ENCODE assay signal across 19 mouse cellular contexts in genomic region chr13:104044332-104044731, GRCm38 (mm10).
"Had no signal": no experiment of that assay in that cellular context is flagged by ENCODE, and none has a peak within 500 bp of the region (broad histone marks: within the 10 kb centered on the region; RNA-seq: fewer than 3 reads in every experiment).

No protein-coding gene starts in this region.

- H3K27ac ChIP-seq: kidney, postnatal 0 days; layer of hippocampus, adult 2 months; liver, embryonic 13.5 days; midbrain, embryonic 12.5 days; midbrain, embryonic 15.5 days; neural tube, embryonic 12.5 days; neural tube, embryonic 15.5 days; stomach, embryonic 15.5 days had no signal

- H3K27me3 ChIP-seq: liver, embryonic 13.5 days; midbrain, embryonic 12.5 days; midbrain, embryonic 15.5 days; neural tube, embryonic 12.5 days; neural tube, embryonic 15.5 days; stomach, embryonic 15.5 days had no signal

- H3K4me3 ChIP-seq: layer of hippocampus, adult 2 months; liver, embryonic 13.5 days; midbrain, embryonic 12.5 days; midbrain, embryonic 15.5 days; neural tube, embryonic 12.5 days; neural tube, embryonic 15.5 days; stomach, embryonic 15.5 days had no signal

- H3K9ac ChIP-seq: liver, embryonic 13.5 days; lung, embryonic 14.5 days; midbrain, embryonic 12.5 days; midbrain, embryonic 15.5 days; neural tube, embryonic 12.5 days; neural tube, embryonic 15.5 days; stomach, embryonic 15.5 days had no signal

- H3K9me3 ChIP-seq: liver, embryonic 13.5 days; midbrain, embryonic 12.5 days; midbrain, embryonic 15.5 days; neural tube, embryonic 12.5 days; neural tube, embryonic 15.5 days; stomach, embryonic 15.5 days had no signal

- H3K4me2 ChIP-seq: liver, embryonic 13.5 days; lung, embryonic 14.5 days; midbrain, embryonic 12.5 days; midbrain, embryonic 15.5 days; neural tube, embryonic 12.5 days; neural tube, embryonic 15.5 days; stomach, embryonic 15.5 days had no signal

- H3K36me3 ChIP-seq: liver, embryonic 13.5 days; stomach, embryonic 15.5 days had no signal

- ATAC-seq: intestine, postnatal 0 days; lung, postnatal 0 days; midbrain, embryonic 15.5 days had no signal

- DNase-seq: kidney, adult 2 months; kidney, postnatal 25 days; layer of hippocampus, adult 9-11 months; liver, embryonic 13.5 days; lung, embryonic 14.5 days; lung, postnatal 36 days; right cerebral cortex, postnatal 14 days; right cerebral cortex, postnatal 4 days; spleen, adult 18-20 months; thymus, postnatal 25 days had no signal

- H3K4me1 ChIP-seq: midbrain, embryonic 12.5 days; midbrain, embryonic 15.5 days; neural tube, embryonic 12.5 days had no signal
